Mouse (Mus musculus) spleen, adult 2 months (tissue): ENCODE results near the gene Slc35b3.

Experiments used
- CTCF ChIP-seq: fragments of 200-500 bp; IDR thresholded peaks from 2 replicates; pipeline ENCODE4 v1.5.1; 2011; ENCODE audit warnings: mild to moderate bottlenecking, inconsistent platforms; ENCODE audit not compliant: insufficient read depth, insufficient read length, insufficient replicate concordance; ENCODE audit errors: extremely low read depth
- POLR2A ChIP-seq: fragments of 200-500 bp; IDR thresholded peaks from 2 replicates; pipeline ENCODE4 v1.6.1; 2011; ENCODE audit warnings: low read depth, low read length, inconsistent platforms

DNA sequence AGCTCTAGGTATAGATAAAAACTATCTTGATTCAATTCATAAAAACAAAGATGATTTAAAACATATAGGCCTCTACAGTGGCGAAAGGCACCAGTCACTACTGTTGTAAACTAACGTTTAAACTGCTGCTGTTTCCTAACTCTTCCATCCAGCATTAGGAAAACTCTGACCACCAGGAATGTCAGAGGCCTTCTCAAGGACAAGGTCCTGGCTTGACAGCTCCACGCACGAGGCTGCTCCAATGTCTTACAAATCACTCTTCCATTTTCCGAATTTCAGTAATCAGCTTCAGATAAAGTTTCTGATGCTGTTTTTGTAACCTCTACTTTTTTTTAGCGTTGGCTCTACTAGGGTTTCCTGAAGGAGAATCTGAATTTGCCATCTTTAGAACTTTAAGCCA lies 15.7 kb downstream of the Slc35b3 start:
- TF ChIP-seq POLR2A, result no peak
- TF ChIP-seq CTCF, result no peak
